Mouse (Mus musculus): ENCODE measurements around the gene Pif1. TPM values are rescaled to one million over a fixed set of nuclear protein-coding genes. Genes with fewer than 3 reads are reported as not detected.

Gene Pif1
- total and polyA plus RNA-seq, 3 experiments: 14.9 to 15.5 TPM; not detected in 1

DNA sequence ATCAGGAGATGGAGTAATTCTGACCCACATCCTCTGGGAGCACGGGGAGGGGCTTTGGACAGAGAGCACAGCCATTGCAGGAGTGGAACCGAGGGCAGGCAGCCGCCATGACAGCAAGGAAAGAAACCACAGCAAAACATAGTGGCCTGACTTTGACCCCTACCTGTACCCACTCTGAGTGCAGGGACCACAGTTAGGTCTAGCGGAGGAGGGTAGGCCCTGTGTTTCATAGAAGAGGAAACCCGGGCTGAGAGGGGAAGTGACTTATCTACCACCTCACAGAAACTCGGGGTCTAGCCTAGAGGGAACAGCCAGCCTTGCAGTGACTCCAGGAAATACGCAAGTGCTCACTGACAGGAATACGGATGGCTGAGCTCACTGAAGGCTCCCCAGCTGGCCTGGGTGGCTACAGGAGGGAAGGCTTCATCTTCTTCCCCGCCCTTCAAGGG, 8.1 kb upstream of the Pif1 start:
- Histone ChIP-seq H3K4me3 (ENCODE audit: control insufficient read depth in 1 of 2, insufficient read depth in 1 of 2, low read depth in 2 of 2, low read length in 2 of 2) (peak overlapping the region; percentile 73 to 91), H3K4me1 (ENCODE audit: control insufficient read depth in 1 of 2, insufficient read depth in 2 of 2, low read length in 2 of 2) (peaks cover 13 to 45% of the 10 kb centered on the region in 2 experiments), H3K79me2 (ENCODE audit: control insufficient read depth, insufficient read depth, low read length, poor library complexity) (peaks cover 15% of the 10 kb centered on the region), H3K36me3 (ENCODE audit: control insufficient read depth in 1 of 2, insufficient read depth in 2 of 2, low read length in 2 of 2) (peaks cover 0 to 39% of the 10 kb centered on the region in 2 experiments; a peak in 2 of 4 replicates), H3K27me3 (ENCODE audit: control insufficient read depth in 1 of 2, insufficient read depth in 2 of 2, low read length in 2 of 2) (no peaks in the 10 kb centered on the region), H3K9me3 (replicated peaks; ENCODE audit: insufficient read depth, low read length) (no peaks in the 10 kb centered on the region), H3K27ac (ENCODE audit: control insufficient read depth, low read depth, low read length) (peak overlapping the region; percentile 88), H3K9ac (ENCODE audit: control insufficient read depth, low read depth, low read length, poor library complexity, severe bottlenecking) (peak overlapping the region; percentile 86)
- DNase-seq (ENCODE audit: low read depth, low spot score): peak; percentile 96
- TF ChIP-seq RAD21 (IDR thresholded peaks at IDR 0.05; ENCODE audit: low read depth, low read length): no peak
- TF ChIP-seq POLR2AphosphoS2 (IDR thresholded peaks at IDR 0.05; ENCODE audit: low read length): 0 out of 2 replicates have a peak, but pooled peaks have one; percentile 40
- TF ChIP-seq CHD2 (IDR thresholded peaks at IDR 0.05; ENCODE audit: low read length): no peak
- 0 out of 2 replicates have a peak, but pooled peaks have one; percentile 64 for TF ChIP-seq RCOR1 (IDR thresholded peaks at IDR 0.05; ENCODE audit: low read depth, low read length)
- no peak for TF ChIP-seq USF1 (IDR thresholded peaks at IDR 0.05; ENCODE audit: low read depth, low read length)
- TF ChIP-seq KAT2A (conservative IDR thresholded peaks at IDR 0.05; ENCODE audit: low read depth, low read length): no peak
- peak; percentile 78 for TF ChIP-seq TBP (IDR thresholded peaks at IDR 0.05; ENCODE audit: low read depth, low read length)
- TF ChIP-seq MYC (IDR thresholded peaks at IDR 0.05; ENCODE audit: low read depth, low read length): peak; percentile 61; the same call in 1 of the 2 replicates
- 0 out of 2 replicates have a peak, but pooled peaks have one; percentile 49 for TF ChIP-seq POLR2AphosphoS5 (IDR thresholded peaks at IDR 0.05; ENCODE audit: borderline replicate concordance, low read depth, low read length)
- TF ChIP-seq EP300 (IDR thresholded peaks at IDR 0.05; ENCODE audit: low read depth in 1 of 2, low read length in 2 of 2): peak; percentile 76 to 87
- TF ChIP-seq ZC3H11A (IDR thresholded peaks at IDR 0.05; ENCODE audit: low read depth, low read length): no peak
- peak; percentile 78 for TF ChIP-seq TCF12 (IDR thresholded peaks at IDR 0.05; ENCODE audit: low read depth, low read length)
- TF ChIP-seq MAZ (IDR thresholded peaks at IDR 0.05; ENCODE audit: low read depth, low read length): peak; percentile 71; the same call in 1 of the 2 replicates
- no peak for TF ChIP-seq E2F4 (IDR thresholded peaks at IDR 0.05; ENCODE audit: borderline replicate concordance, low read depth, low read length)
- peak; percentile 92 for TF ChIP-seq ETS1 (IDR thresholded peaks at IDR 0.05; ENCODE audit: low read depth, low read length)
- TF ChIP-seq MXI1 (IDR thresholded peaks at IDR 0.05; ENCODE audit: low read depth, low read length): peak; percentile 62
- TF ChIP-seq NRF1 (IDR thresholded peaks at IDR 0.05; ENCODE audit: insufficient read depth, low read depth, low read length, poor library complexity, severe bottlenecking): no peak
- peak in 1 of 2 experiments; percentile 65; a peak in 2 of 4 replicates for TF ChIP-seq POLR2A (IDR thresholded peaks at IDR 0.05; ENCODE audit: control insufficient read depth in 1 of 2, insufficient read depth in 1 of 2, low read depth in 1 of 2, low read length in 2 of 2, poor library complexity in 1 of 2)
- TF ChIP-seq GATA1 (IDR thresholded peaks at IDR 0.05; ENCODE audit: low read depth, low read length): peak; percentile 77
- TF ChIP-seq HCFC1 (IDR thresholded peaks at IDR 0.05; ENCODE audit: low read depth, low read length): peak; percentile 72
- no peak for TF ChIP-seq SMC3 (IDR thresholded peaks at IDR 0.05; ENCODE audit: low read depth, low read length)
- TF ChIP-seq NELFE (IDR thresholded peaks at IDR 0.05; ENCODE audit: low read depth, low read length): peak; percentile 61
- TF ChIP-seq ZMIZ1 (IDR thresholded peaks at IDR 0.05; ENCODE audit: low read depth, low read length): no peak
- 0 out of 2 replicates have a peak, but pooled peaks have one; percentile 47 for TF ChIP-seq MAX (IDR thresholded peaks at IDR 0.05; ENCODE audit: low read length)
- TF ChIP-seq ELF1 (IDR thresholded peaks at IDR 0.05; ENCODE audit: low read depth, low read length): peak; percentile 69
- TF ChIP-seq MYB (IDR thresholded peaks at IDR 0.05; ENCODE audit: low read depth, low read length): no peak
- TF ChIP-seq UBTF (IDR thresholded peaks at IDR 0.05; ENCODE audit: borderline replicate concordance, insufficient read depth, low read depth, low read length): no peak
- no peak for TF ChIP-seq CTCF (IDR thresholded peaks at IDR 0.05 in 2 of 3, conservative IDR thresholded peaks at IDR 0.05 in 1 of 3; ENCODE audit: control insufficient read depth in 1 of 3, insufficient read depth in 1 of 3, low read depth in 2 of 3, low read length in 3 of 3, poor library complexity in 1 of 3, severe bottlenecking in 1 of 3)
- TF ChIP-seq MAFK (IDR thresholded peaks at IDR 0.05; ENCODE audit: borderline replicate concordance, low read depth, low read length): no peak
- TF ChIP-seq BHLHE40 (IDR thresholded peaks at IDR 0.05; ENCODE audit: borderline replicate concordance, low read depth, low read length): peak; percentile 50; the same call in 1 of the 2 replicates
- TF ChIP-seq TAL1 (IDR thresholded peaks at IDR 0.05; ENCODE audit: low read length): peak; percentile 89
- TF ChIP-seq MEF2A (IDR thresholded peaks at IDR 0.05; ENCODE audit: extremely low read depth, insufficient replicate concordance, low read depth, low read length, poor library complexity, severe bottlenecking): no peak
- TF ChIP-seq SIN3A (IDR thresholded peaks at IDR 0.05; ENCODE audit: low read length): peak; percentile 91
- TF ChIP-seq CHD1 (IDR thresholded peaks at IDR 0.05; ENCODE audit: low read depth, low read length): no peak
- no peak for TF ChIP-seq USF2 (IDR thresholded peaks at IDR 0.05; ENCODE audit: borderline replicate concordance in 1 of 2, insufficient read depth in 1 of 2, low read depth in 1 of 2, low read length in 2 of 2)
- no peak for TF ChIP-seq ZKSCAN1 (IDR thresholded peaks at IDR 0.05; ENCODE audit: low read depth, low read length)
- TF ChIP-seq ZNF384 (IDR thresholded peaks at IDR 0.05; ENCODE audit: low read depth, low read length): no peak

Measured in MEL (cell line).